In genomic region chr7:12954896-12955295, GRCm38 (mm10) we compare ENCODE assay signal across 19 mouse cellular contexts. TPM values are rescaled to one million over a fixed set of nuclear protein-coding genes. Genes with fewer than 3 reads are reported as not detected.
DNase-seq lines count a peak whose midpoint lies in the region; ATAC-seq and TF ChIP-seq lines count a peak whose summit lies in the region.
"Had no signal": no experiment of that assay in that cellular context is flagged by ENCODE, and none has a peak within 500 bp of the region (broad histone marks: within the 10 kb centered on the region; RNA-seq: fewer than 3 reads in every experiment).

No protein-coding gene starts in this region.

- no peak overlapping the region for H3K4me2 ChIP-seq in hindbrain, postnatal 0 days (ENCODE audit: low read depth, low read length)
- no peak overlapping the region for H3K4me2 ChIP-seq in hindbrain, embryonic 13.5 days
- H3K4me2 ChIP-seq: midbrain, embryonic 15.5 days; neural tube, embryonic 13.5 days; stomach, embryonic 15.5 days had no signal

- peaks cover 4% of the 10 kb centered on the region; the same call in 1 of the 2 replicates for H3K4me1 ChIP-seq in hindbrain, postnatal 0 days (ENCODE audit: insufficient read depth, low read length)
- peaks cover 4% of the 10 kb centered on the region for H3K4me1 ChIP-seq in hindbrain, embryonic 13.5 days (replicated peaks)

- peak; percentile 61 for TF ChIP-seq CTCF in hindbrain, postnatal 0 days (IDR thresholded peaks at IDR 0.05; ENCODE audit: low read depth)

- DNase-seq in hindbrain, postnatal 0 days (ENCODE audit: low spot score): peak; percentile 45
- peak; percentile 55 for DNase-seq in retina, postnatal 1 day
- no peak for DNase-seq in retina, embryonic 14.5 days (ENCODE audit: low spot score)
- peak; percentile 22 for DNase-seq in splenic B cell, adult 2 months (ENCODE audit: low read depth, low spot score)
- no peak for DNase-seq in gastrocnemius, postnatal 14 days
- DNase-seq: cerebellum, adult 11-12 months; kidney, adult 9 months; lung, postnatal 14 days had no signal

- WGBS in hindbrain, postnatal 0 days: 56% methylated on average over 3 of the region's 3 CpGs
- WGBS in hindbrain, embryonic 13.5 days: 70% methylated on average over 3 of the region's 3 CpGs

- H3K9ac ChIP-seq in hindbrain, postnatal 0 days (replicated peaks; ENCODE audit: low read length): no peak overlapping the region
- H3K9ac ChIP-seq in hindbrain, embryonic 13.5 days: no peak overlapping the region
- H3K9ac ChIP-seq: midbrain, embryonic 15.5 days; neural tube, embryonic 13.5 days; stomach, embryonic 15.5 days had no signal

- peak; percentile 62; the same call in 1 of the 2 replicates for ATAC-seq in hindbrain, postnatal 0 days
- ATAC-seq in hindbrain, embryonic 13.5 days (ENCODE audit: low FRiP score): no peak
- ATAC-seq in hematopoietic stem cell, adult 5-6 weeks (replicated peaks in 1 of 2; ENCODE audit: insufficient read depth in 1 of 2, low FRiP score in 2 of 2, low TSS enrichment in 1 of 2, low read depth in 1 of 2, poor library complexity in 2 of 2, severe bottlenecking in 2 of 2): peak; percentile 79 to 87
- no peak for ATAC-seq in erythroblast, adult 5-6 weeks (replicated peaks; ENCODE audit: low FRiP score, poor library complexity, severe bottlenecking)
- ATAC-seq: activated CD4-positive, CD25-positive, alpha-beta regulatory T cell, adult 4 months; midbrain, embryonic 15.5 days had no signal

- no peaks in the 10 kb centered on the region for H3K36me3 ChIP-seq in hindbrain, postnatal 0 days (ENCODE audit: insufficient read depth, low read length)
- H3K36me3 ChIP-seq in hindbrain, embryonic 13.5 days: no peaks in the 10 kb centered on the region
- no peaks in the 10 kb centered on the region for H3K36me3 ChIP-seq in splenic B cell, adult 2 months (ENCODE audit: control insufficient read depth, insufficient read depth, low read length, poor library complexity, severe bottlenecking)
- H3K36me3 ChIP-seq: limb, embryonic 10.5 days; midbrain, embryonic 15.5 days; neural tube, embryonic 13.5 days; stomach, embryonic 15.5 days had no signal

- H3K27me3 ChIP-seq in hindbrain, postnatal 0 days (ENCODE audit: insufficient read depth, low read length): no peaks in the 10 kb centered on the region
- H3K27me3 ChIP-seq in hindbrain, embryonic 13.5 days: no peaks in the 10 kb centered on the region
- H3K27me3 ChIP-seq in splenic B cell, adult 2 months (ENCODE audit: control insufficient read depth, insufficient read depth, low read length, poor library complexity, severe bottlenecking): no peaks in the 10 kb centered on the region
- H3K27me3 ChIP-seq: midbrain, embryonic 15.5 days; neural tube, embryonic 13.5 days; stomach, embryonic 15.5 days had no signal

- H3K9me3 ChIP-seq in hindbrain, postnatal 0 days (ENCODE audit: low read length): no peaks in the 10 kb centered on the region
- no peaks in the 10 kb centered on the region for H3K9me3 ChIP-seq in hindbrain, embryonic 13.5 days
- H3K9me3 ChIP-seq: limb, embryonic 10.5 days; midbrain, embryonic 15.5 days; neural tube, embryonic 13.5 days; stomach, embryonic 15.5 days had no signal

- no peak overlapping the region for H3K27ac ChIP-seq in hindbrain, postnatal 0 days
- H3K27ac ChIP-seq in hindbrain, embryonic 13.5 days: no peak overlapping the region
- H3K27ac ChIP-seq: limb, embryonic 10.5 days; midbrain, embryonic 15.5 days; neural tube, embryonic 13.5 days; stomach, embryonic 15.5 days had no signal

- H3K4me3 ChIP-seq in hindbrain, postnatal 0 days (ENCODE audit: low read length): no peak overlapping the region
- no peak overlapping the region for H3K4me3 ChIP-seq in hindbrain, embryonic 13.5 days
- H3K4me3 ChIP-seq: erythroblast, embryonic 14.5 days; limb, embryonic 10.5 days; midbrain, embryonic 15.5 days; neural tube, embryonic 13.5 days; stomach, embryonic 15.5 days had no signal

- intact Hi-C loops in gastrocnemius, postnatal 14 days (cut with DNase I; ENCODE audit: low total_unique reads): no loop called here

RNA-seq across cellular contexts. Expression of gene Zfp324, which starts 10.7 kb away (rescaled TPM):
- 25.5 and 30.1 TPM in 2 replicates for total RNA-seq in hindbrain, postnatal 0 days (2014; rRNA removed)
- 6.8 and 7.1 TPM in 2 replicates for polyA plus RNA-seq in hindbrain, postnatal 0 days (2015; fragmentation: Nextera tagmentation; extraction: Ambion mirVana)
- 13.6 and 13.7 TPM in 2 replicates for polyA plus RNA-seq in hindbrain, embryonic 13.5 days (2015; fragmentation: Nextera tagmentation; extraction: Ambion mirVana)
- 6.9 and 10.6 TPM in 2 replicates for total RNA-seq in hematopoietic stem cell, adult 5-6 weeks (2017)
- 1 to 10 TPM; 2.2 to 3.7 TPM for total RNA-seq in gastrocnemius, postnatal 14 days (2021)
- total RNA-seq in erythroblast, adult 5-6 weeks (2015; ENCODE audit: low replicate concordance): 2.1 and 2.3 TPM in 2 replicates
- total RNA-seq in erythroblast, adult 5-6 weeks (2017; ENCODE audit: low replicate concordance): 2.1 and 2.5 TPM in 2 replicates

RNA-seq across cellular contexts. Expression of gene Zfp446, which starts 22.8 kb away (rescaled TPM):
- 8.9 and 10.9 TPM in 2 replicates for total RNA-seq in hindbrain, postnatal 0 days (2014; rRNA removed)
- polyA plus RNA-seq in hindbrain, postnatal 0 days (2015; fragmentation: Nextera tagmentation; extraction: Ambion mirVana): 7.6 and 7.9 TPM in 2 replicates
- 12.4 and 13.2 TPM in 2 replicates for polyA plus RNA-seq in hindbrain, embryonic 13.5 days (2015; fragmentation: Nextera tagmentation; extraction: Ambion mirVana)
- total RNA-seq in hematopoietic stem cell, adult 5-6 weeks (2017): 3.7 and 6.4 TPM in 2 replicates
- total RNA-seq in gastrocnemius, postnatal 14 days (2021): 1 to 10 TPM; 2.7 to 2.9 TPM
- total RNA-seq in erythroblast, adult 5-6 weeks (2015; ENCODE audit: low replicate concordance): 1.3 TPM in 1 of 2 replicates, not detected in the other
- total RNA-seq in erythroblast, adult 5-6 weeks (2017; ENCODE audit: low replicate concordance): 0.51 and 1.3 TPM in 2 replicates

RNA-seq across cellular contexts. Expression of gene Rnf225, which starts 27.7 kb away (rescaled TPM):
- 2.5 and 3.0 TPM in 2 replicates for total RNA-seq in hindbrain, postnatal 0 days (2014; rRNA removed)
- 1.1 TPM in 2 replicates for polyA plus RNA-seq in hindbrain, postnatal 0 days (2015; fragmentation: Nextera tagmentation; extraction: Ambion mirVana)
- polyA plus RNA-seq in hindbrain, embryonic 13.5 days (2015; fragmentation: Nextera tagmentation; extraction: Ambion mirVana): 0.70 TPM in 2 replicates
- total RNA-seq in hematopoietic stem cell, adult 5-6 weeks (2017): 0.50 and 1.2 TPM in 2 replicates
- under 1 TPM; 0.25 to 0.27 TPM for total RNA-seq in gastrocnemius, postnatal 14 days (2021)
- not detected in 2 replicates for total RNA-seq in erythroblast, adult 5-6 weeks (2015; ENCODE audit: low replicate concordance)
- not detected in 2 replicates for total RNA-seq in erythroblast, adult 5-6 weeks (2017; ENCODE audit: low replicate concordance)
- polyA plus RNA-seq: activated CD4-positive, CD25-positive, alpha-beta regulatory T cell, adult 4 months had no signal

RNA-seq across cellular contexts. Expression of gene Rps5, which starts 32.8 kb away (rescaled TPM):
- total RNA-seq in hindbrain, postnatal 0 days (2014; rRNA removed): 1,864 and 2,267 TPM in 2 replicates
- 646 and 658 TPM in 2 replicates for polyA plus RNA-seq in hindbrain, postnatal 0 days (2015; fragmentation: Nextera tagmentation; extraction: Ambion mirVana)
- 661 and 665 TPM in 2 replicates for polyA plus RNA-seq in hindbrain, embryonic 13.5 days (2015; fragmentation: Nextera tagmentation; extraction: Ambion mirVana)
- total RNA-seq in hematopoietic stem cell, adult 5-6 weeks (2017): 1,183 and 1,501 TPM in 2 replicates
- 100 to 1,000 TPM; 667 to 730 TPM for total RNA-seq in gastrocnemius, postnatal 14 days (2021)
- 474 and 662 TPM in 2 replicates for total RNA-seq in erythroblast, adult 5-6 weeks (2015; ENCODE audit: low replicate concordance)
- 156 and 203 TPM in 2 replicates for total RNA-seq in erythroblast, adult 5-6 weeks (2017; ENCODE audit: low replicate concordance)

RNA-seq across cellular contexts. Expression of gene Slc27a5, which starts 43.1 kb away (rescaled TPM):
- 1.1 and 1.7 TPM in 2 replicates for total RNA-seq in hindbrain, postnatal 0 days (2014; rRNA removed)
- 0.29 and 0.30 TPM in 2 replicates for polyA plus RNA-seq in hindbrain, postnatal 0 days (2015; fragmentation: Nextera tagmentation; extraction: Ambion mirVana)
- polyA plus RNA-seq in hindbrain, embryonic 13.5 days (2015; fragmentation: Nextera tagmentation; extraction: Ambion mirVana): 0.19 and 0.44 TPM in 2 replicates
- total RNA-seq in hematopoietic stem cell, adult 5-6 weeks (2017): not detected in 2 replicates
- total RNA-seq in gastrocnemius, postnatal 14 days (2021): not detected
- total RNA-seq in erythroblast, adult 5-6 weeks (2015; ENCODE audit: low replicate concordance): not detected in 2 replicates
- not detected in 2 replicates for total RNA-seq in erythroblast, adult 5-6 weeks (2017; ENCODE audit: low replicate concordance)
- total RNA-seq: heart, adult 8-10 months had no signal
- polyA plus RNA-seq: erythroblast, embryonic 14.5 days; hindbrain, embryonic 11.5 days; limb, embryonic 10.5 days had no signal

Comparison
In these comparisons a context has a peak if more than half of its experiments do, and no peak if none do; other contexts are left out.
1. ATAC-seq: peak in hindbrain, postnatal 0 days (single experiment) and hematopoietic stem cell, adult 5-6 weeks (2 of 2); none in hindbrain, embryonic 13.5 days (single experiment) and erythroblast, adult 5-6 weeks (single experiment).
2. DNase-seq: peak in hindbrain, postnatal 0 days (single experiment), retina, postnatal 1 day (single experiment) and splenic B cell, adult 2 months (single experiment); none in retina, embryonic 14.5 days (single experiment) and gastrocnemius, postnatal 14 days (single experiment).